Mouse (Mus musculus): ENCODE data around the gene Zfp119b. TPM values are rescaled to one million over a fixed set of nuclear protein-coding genes. Genes with fewer than 3 reads are reported as not detected.

Zfp119b gene
- total RNA-seq (2021): 1 to 10 TPM; 3.0 to 3.1 TPM
- long read RNA-seq, experiment 1, partial matches to known transcripts: 0 of 1 reads
- long read RNA-seq, experiment 1, other reads (novel, unspliced or antisense): 0 of 1 reads
- long read RNA-seq, experiment 2, transcript Zfp119b-201 (4 exons, 1,889 nt): major isoform, 5 of 5 reads
- long read RNA-seq, experiment 2, partial matches to known transcripts: 0 of 5 reads
- long read RNA-seq, experiment 2, other reads (novel, unspliced or antisense): 0 of 5 reads

DNA sequence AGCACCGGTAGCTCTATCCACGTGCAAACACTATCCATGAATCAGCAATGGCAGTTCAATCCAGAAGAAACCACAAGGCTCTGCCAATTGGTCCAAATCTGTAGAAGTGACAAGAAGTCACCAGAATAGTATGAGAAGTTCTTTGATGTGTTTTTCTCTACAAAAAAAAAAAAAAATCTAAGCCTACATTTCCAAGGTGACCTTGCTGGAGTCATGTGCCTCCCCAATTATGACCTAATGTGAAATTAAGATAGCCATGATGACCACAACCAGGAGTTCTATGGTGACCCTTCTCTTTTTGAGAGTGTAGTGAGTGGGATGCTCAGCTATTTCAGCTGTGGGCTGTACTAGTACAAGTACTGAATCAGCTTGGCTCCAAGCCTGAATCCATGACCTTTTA is at the start of gene Zfp119b:
TSS of gene Zfp119b (minus strand) at position 101 of the 400 bp plus-strand sequence.
- DNase-seq: no peak

DNA sequence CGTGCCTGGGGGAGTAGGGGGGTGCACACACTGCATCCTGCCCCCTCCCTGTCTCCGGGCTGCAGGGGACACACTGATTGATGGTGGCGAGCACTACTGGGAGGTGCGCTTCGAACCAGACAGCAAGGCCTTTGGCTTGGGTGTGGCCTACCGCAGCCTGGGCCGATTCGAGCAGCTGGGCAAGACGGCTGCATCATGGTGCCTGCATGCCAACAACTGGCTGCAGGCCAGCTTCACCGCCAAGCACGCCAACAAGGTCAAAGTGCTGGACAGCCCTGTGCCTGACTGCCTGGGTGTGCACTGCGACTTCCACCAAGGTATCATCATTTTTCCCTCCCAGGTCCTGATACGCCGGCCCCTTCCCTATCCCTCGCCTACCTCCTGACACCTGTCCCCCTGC is 46.7 kb upstream of the Zfp119b start:
- no peak for DNase-seq

GRCm38 (mm10) chr17:55990278-55990898 is 41.1 kb upstream of the Zfp119b start:
- no peak for DNase-seq

DNA sequence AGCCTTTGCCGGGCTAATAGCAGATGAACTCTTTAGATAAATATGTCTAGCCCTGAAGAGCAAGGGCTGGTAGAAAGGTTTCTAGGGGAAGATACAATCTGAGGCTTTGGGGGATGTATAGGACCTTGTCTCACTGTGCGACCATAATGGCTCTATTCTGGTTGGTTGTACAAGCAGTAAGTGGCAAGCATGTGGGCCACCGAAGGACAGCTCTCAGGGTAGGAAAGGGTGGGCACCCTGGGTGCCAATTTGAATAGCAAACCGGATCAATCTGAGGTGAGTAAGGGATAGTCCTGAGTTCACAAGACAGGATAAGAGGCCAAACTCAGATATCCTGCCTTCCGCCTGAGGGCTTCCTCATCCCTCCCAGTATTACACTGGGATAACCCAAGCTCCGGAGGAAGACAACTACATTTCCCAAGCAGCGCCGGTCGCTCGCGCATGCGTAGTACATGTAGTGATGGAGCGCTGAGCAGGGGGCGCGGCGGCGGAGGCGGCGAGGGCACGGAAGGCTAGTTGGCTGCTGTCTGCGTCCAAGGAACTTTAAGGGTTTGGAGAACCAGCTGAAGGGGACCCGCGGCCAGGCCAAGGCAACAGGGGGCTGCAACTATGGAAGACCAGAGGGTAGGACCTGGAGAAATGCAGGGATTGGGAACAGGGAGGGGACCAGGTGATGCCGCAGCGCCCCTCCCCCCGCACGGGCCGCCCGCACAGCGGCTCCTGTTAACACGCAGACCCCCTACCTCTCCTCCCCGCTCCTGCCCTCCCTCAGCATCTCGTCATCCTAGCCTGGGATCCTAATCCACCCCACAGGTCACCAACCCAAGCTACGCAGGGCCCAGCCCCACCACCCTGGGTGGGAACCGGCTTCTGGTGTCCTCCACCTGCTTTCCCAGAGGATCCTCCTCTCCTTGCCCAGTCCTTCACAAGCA is 37.0 kb upstream of the Zfp119b start, which contains the start of gene Fsd1:
TSS of gene Fsd1 (plus strand) at position 480 of the 932 bp plus-strand sequence.
- DNase-seq: no peak

DNA sequence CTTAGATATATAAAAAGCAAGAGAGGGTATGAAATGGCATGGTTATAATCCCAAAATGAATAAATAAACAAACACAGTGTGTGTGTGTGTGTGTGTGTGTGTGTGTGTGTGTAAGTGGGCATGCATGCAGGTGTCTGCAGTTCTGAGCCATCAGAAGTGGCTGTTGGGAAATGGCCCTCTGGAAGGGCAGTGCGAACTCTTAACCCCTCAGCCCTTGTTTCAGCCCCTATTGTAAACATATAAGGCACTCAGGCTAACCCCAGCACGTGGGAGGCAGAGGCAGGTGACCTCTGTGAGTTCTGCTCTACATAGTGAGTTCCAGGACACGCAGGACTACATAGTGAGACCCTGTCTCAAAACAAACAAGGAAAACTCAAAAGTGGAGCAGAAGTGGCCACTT is 28.0 kb upstream of the Zfp119b start:
- DNase-seq: no peak

GRCm38 (mm10) chr17:55976255-55976862 is 27.1 kb upstream of the Zfp119b start:
- peak; percentile 58 for DNase-seq

DNA sequence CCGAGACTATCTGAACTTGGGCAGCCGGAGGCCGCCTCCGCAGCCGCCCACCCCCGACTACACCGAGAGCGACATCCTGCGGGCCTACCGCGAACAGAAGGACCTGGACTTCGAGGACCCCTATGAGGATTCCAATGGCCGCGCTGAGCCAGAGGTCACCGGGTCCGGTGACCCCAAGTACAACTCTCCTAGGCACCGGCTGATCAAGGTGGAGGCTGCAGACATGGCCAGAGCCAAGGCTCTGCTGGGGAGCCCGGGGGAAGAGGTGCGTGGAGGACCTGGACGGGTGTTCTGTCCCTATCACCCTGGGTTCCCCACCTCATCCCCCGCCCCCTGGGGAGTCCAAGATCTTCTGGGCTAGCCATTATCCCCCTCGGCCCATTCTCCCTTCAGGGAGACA is 22.2 kb upstream of the Zfp119b start:
- no peak for DNase-seq

DNA sequence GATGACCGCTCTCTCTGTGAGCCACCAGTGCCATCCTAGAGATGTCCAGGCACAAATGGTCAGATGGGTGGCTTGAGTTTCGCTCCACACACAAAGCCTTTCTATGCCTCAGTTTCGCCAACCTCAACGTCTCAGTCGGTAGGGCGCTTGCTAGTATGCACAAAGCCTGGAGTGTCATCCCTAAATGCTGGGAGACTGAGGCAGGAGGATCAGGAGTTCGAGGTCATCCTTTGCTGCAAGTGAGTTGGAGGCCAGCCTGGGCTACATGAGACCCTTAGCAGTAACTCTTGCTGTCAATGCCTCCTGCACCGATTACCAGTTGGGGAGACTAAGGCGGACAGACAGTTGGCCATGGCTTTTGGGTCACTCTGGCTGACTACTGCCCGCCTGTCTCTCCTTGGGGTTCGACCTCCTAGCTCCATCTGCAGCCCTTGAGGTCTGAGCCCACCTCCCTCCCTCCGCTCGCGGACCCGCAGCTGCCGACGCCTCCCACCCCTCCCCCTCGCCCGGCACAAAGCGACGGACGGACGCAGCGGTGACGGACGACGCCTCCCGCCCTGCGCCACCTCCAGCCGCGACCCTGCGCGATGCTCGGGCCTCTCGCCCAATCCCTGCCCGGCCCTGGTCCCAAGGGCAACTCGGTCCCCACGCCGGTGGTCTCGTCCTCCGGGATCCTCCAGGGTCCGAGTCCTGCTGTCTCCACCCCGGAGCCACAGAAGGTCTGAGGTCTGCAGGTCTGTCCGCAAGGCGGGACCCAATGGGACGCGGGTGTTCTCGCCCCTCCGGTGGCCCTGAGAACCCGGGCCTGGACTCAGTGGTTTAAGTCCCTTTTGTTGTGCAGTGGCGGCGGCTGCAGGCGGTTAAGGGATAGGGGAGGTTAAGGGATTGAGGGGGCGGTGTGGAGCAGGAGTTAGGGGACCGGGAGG is 20.9 kb upstream of the Zfp119b start, which contains the start of gene Shd:
TSS of gene Shd (plus strand) at position 502 of the 926 bp plus-strand sequence.
- DNase-seq: no peak

- no peak for DNase-seq
Measured at GRCm38 (mm10) chr17:55969560-55969959, 20.3 kb upstream of the Zfp119b start.

- DNase-seq: no peak
Measured at GRCm38 (mm10) chr17:55968210-55968609, 18.9 kb upstream of the Zfp119b start.

GRCm38 (mm10) chr17:55967186-55967585 is 17.9 kb upstream of the Zfp119b start:
- DNase-seq: no peak

- no peak for DNase-seq
Measured at GRCm38 (mm10) chr17:55964996-55965395, 15.7 kb upstream of the Zfp119b start.

DNA sequence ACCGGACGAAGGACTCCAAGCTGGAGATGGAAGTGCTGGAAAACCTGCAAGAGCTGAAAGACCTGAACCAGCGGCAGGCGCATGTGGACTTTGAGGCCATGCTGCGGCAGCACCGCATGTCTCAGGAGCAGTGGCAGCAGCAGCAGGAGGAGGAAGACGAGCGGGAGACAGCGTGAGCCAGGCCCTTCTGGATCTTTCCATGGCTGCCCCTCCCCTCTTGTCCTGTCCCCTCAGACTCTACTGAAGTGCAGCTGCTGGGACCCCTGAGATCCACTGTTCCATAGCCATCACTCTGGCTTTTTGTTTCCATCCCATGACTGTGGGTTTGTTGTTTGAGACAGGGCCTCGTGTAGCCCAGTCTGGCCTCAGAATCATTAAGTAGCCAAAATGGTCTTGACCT is 15.2 kb upstream of the Zfp119b start:
- DNase-seq: no peak

- DNase-seq: no peak
Measured at GRCm38 (mm10) chr17:55963171-55963570, 13.9 kb upstream of the Zfp119b start.

DNA sequence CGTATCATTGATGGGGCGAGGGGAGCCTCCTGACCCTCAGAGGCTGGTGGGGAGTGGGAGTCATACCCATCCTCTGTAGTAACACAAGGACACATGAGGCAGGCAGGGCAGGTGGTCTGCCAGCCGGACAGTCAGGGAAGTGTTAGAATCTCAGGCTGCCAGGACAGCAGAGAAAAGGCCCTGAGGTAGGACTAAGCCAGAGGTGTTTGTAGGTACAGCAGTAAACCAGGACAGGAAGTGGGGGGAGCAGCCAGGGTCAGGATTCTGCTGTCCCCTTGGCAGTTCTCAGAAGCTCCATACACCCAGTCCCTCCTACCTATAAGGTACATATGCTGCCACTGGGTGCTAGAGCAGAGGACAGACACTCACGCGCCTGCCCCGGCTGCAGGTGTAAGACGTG is 12.3 kb upstream of the Zfp119b start:
- no peak for DNase-seq

DNA sequence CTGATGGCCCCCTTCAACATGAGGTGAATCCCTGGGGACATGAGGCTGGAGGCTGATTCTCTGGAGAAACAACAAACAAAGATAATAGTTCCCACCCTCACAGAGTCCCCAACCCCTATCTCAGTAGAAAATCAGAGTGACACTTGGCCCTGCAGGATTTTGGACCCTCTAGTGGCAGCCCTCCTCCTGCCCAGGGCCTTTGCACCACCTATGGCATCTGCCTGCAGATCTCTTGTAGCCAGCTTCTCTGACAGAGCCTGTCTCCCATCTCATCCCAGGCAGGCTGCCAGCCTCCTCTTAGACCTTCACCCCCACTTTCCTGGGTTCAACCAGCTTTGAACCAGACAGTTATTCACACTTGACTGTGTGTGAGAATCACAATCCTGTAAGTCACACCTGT is 11.5 kb upstream of the Zfp119b start:
- no peak for DNase-seq

DNA sequence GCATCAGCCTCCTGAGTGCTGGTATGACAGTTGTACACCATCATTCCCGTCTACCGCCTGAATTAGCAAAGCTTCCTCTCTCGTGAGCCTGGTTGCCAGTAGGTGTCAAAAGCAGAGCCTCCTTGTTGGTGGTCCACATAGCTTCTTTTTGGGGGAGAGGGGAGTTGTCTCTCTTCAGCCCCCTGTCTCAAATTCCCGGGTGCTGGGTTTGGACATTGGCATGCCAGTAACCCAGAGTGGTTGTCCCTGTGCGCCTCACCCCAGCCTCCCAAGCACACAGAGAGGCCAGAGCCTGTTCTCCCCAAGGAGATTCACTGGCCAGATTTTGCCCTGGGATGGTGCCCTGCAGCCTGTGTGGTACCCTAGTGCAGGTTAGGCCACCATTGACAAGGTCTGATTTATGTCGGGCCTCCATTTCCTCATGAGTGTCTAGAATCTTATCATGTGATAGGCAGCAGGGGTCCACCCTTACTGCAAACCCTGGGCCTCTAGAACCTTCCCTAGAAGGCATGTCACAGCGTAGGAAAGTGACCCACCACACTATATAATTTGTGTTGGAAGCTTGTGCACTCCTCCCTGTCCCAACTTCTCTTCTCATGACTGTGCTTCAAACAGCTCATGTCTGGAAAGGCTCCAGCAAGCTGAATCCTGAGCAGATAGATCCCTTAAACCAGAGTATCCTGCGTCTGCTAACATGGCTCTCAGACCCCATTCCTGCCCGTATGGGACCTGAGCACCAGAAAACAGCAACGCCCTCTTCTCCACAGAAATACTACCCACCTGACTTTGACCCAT is 10.8 kb upstream of the Zfp119b start:
- DNase-seq: no peak

DNA sequence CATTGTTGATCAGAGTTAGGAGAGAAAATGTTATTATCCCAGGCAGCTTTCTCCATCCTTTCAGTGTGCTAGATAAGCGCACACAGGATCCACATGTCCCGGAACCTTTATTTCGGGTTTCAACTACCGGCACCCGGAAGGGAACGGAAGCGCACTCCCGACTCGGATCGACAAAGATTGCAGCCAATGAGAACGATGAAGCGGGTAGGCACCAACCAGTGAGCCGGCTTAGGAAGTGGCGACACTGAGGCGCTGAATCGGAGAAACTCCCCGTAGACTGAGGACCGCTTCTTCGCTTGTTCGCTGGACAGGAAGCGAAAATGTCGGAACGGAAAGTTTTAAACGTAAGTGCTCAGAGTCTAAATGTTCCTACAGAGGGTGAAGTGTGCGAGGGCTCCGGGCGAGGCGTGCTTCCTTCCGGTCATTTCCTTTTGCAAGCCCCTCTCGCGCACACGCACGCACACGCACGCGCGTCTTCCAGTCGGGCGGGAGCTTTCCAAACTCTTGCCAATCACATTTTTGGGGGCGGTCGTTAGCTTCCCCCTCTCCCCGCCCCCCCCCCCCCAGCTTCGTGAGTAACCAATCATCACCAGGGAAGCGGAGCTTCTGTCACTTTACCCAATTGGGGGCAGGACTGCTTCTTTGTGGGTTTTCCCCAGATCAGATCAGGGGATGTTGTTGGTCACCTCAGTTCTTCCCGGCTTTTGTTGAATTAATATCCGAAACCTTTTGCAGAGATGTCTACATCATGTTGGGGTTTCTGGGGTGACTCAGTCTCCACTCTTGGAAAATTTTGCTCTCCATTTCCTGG is 9.8 kb upstream of the Zfp119b start, which contains the start of gene Yju2:
TSS of gene Yju2 (plus strand) at position 182 of the 811 bp plus-strand sequence.
- peak; percentile 92 for DNase-seq

GRCm38 (mm10) chr17:55958584-55958886 is 9.2 kb upstream of the Zfp119b start:
- no peak for DNase-seq

Data from gastrocnemius, postnatal 25 days (tissue).